Mouse (Mus musculus) neural tube, embryonic 15.5 days (tissue): ENCODE data around the gene Acsbg2. TPM values are rescaled to one million over a fixed set of nuclear protein-coding genes. Genes with fewer than 3 reads are reported as not detected.

Source experiments
- ATAC-seq: fragments of 200-750 bp; cut with Nextera tagmentation; 2 replicates; pipeline ENCODE4 v1.8.0; 2017; ENCODE audit warnings: mild to moderate bottlenecking, moderate TSS enrichment, moderate library complexity; ENCODE audit not compliant: low FRiP score
- H3K27ac ChIP-seq: fragments of 300-500 bp; sonication (generic); replicated peaks from 2 replicates; pipeline ENCODE4 v1.5.1; 2015; ENCODE audit warnings: mild to moderate bottlenecking, inconsistent platforms
- H3K27me3 ChIP-seq: fragments of 300-500 bp; sonication (generic); replicated peaks from 2 replicates; pipeline ENCODE4 v1.6.1; 2015; ENCODE audit warnings: inconsistent platforms
- H3K36me3 ChIP-seq: fragments of 300-500 bp; sonication (generic); 2 replicates; pipeline ENCODE4 v1.6.1; 2015; ENCODE audit warnings: inconsistent platforms
- H3K4me1 ChIP-seq: fragments of 300-500 bp; sonication (generic); 2 replicates; pipeline ENCODE4 v1.6.1; 2015; ENCODE audit warnings: inconsistent platforms
- H3K4me2 ChIP-seq: fragments of 300-500 bp; sonication (generic); 2 replicates; pipeline ENCODE4 v1.6.1; 2015; ENCODE audit warnings: inconsistent platforms, mild to moderate bottlenecking, moderate library complexity
- H3K4me3 ChIP-seq: fragments of 300-500 bp; sonication (generic); replicated peaks from 2 replicates; pipeline ENCODE4 v1.5.1; 2015; ENCODE audit warnings: mild to moderate bottlenecking, inconsistent platforms
- H3K9ac ChIP-seq: fragments of 300-500 bp; sonication (generic); replicated peaks from 2 replicates; pipeline ENCODE4 v1.6.1; 2015; ENCODE audit warnings: mild to moderate bottlenecking, inconsistent platforms
- H3K9me3 ChIP-seq: fragments of 300-500 bp; sonication (generic); replicated peaks from 2 replicates; pipeline ENCODE4 v1.6.1; 2016; ENCODE audit warnings: inconsistent platforms
- WGBS: fragments of 180-500 bp; shearing (Covaris S2); methylation state at CpG from one replicate; pipeline ENCODE4 v1.1.7; 2015; ENCODE audit warnings: mixed read lengths; 5-methylcytosine and 5-hydroxymethylcytosine counted together
- polyA plus RNA-seq: library from polyadenylated mRNA; unstranded; fragments of >200 nt; fragmentation: Nextera tagmentation; extraction: Ambion mirVana; gene quantifications from 2 replicates; pipeline ENCODE4 v1.2.1, GENCODE M21; 2015

Acsbg2 gene
- polyA plus RNA-seq, 1 experiment from 2014 or later: not detected

- Histone ChIP-seq H3K36me3 (peaks cover 78% of the 10 kb centered on the region), H3K27me3 (no peaks in the 10 kb centered on the region), H3K9ac (no peak overlapping the region), H3K4me2 (no peak overlapping the region), H3K9me3 (no peaks in the 10 kb centered on the region), H3K4me1 (peaks cover 27% of the 10 kb centered on the region), H3K27ac (no peak overlapping the region), H3K4me3 (no peak overlapping the region)
- ATAC-seq: no peak
- WGBS: 85% methylated on average over 9 of the region's 9 CpGs
Measured at GRCm38 (mm10) chr17:56895368-56895918, 21.2 kb upstream of the Acsbg2 start.

GRCm38 (mm10) chr17:56890018-56890417, 15.8 kb upstream of the Acsbg2 start:
- WGBS: 93% methylated on average over 2 of the region's 2 CpGs
- Histone ChIP-seq H3K27ac (no peak overlapping the region), H3K4me3 (no peak overlapping the region), H3K9ac (no peak overlapping the region), H3K36me3 (peaks cover 51% of the 10 kb centered on the region), H3K4me1 (no peaks in the 10 kb centered on the region), H3K27me3 (no peaks in the 10 kb centered on the region), H3K4me2 (no peak overlapping the region), H3K9me3 (no peaks in the 10 kb centered on the region)
- no peak for ATAC-seq

GRCm38 (mm10) chr17:56888050-56888449, 13.8 kb upstream of the Acsbg2 start:
- Histone ChIP-seq H3K4me2 (no peak overlapping the region), H3K9me3 (no peaks in the 10 kb centered on the region), H3K27me3 (no peaks in the 10 kb centered on the region), H3K9ac (no peak overlapping the region), H3K4me1 (no peaks in the 10 kb centered on the region), H3K4me3 (no peak overlapping the region), H3K36me3 (peaks cover 31% of the 10 kb centered on the region), H3K27ac (no peak overlapping the region)
- WGBS: 82% methylated on average over 2 of the region's 3 CpGs
- no peak for ATAC-seq

- no peak overlapping the region for H3K27ac ChIP-seq
- no peaks in the 10 kb centered on the region for H3K27me3 ChIP-seq
- no peak for ATAC-seq
- H3K36me3 ChIP-seq: 0 out of 2 replicates have a peak, but pooled peaks cover 9% of the 10 kb centered on the region
- 91% methylated on average over 17 of the region's 17 CpGs for WGBS
- no peak overlapping the region for H3K9ac ChIP-seq
- no peak overlapping the region for H3K4me3 ChIP-seq
- H3K4me2 ChIP-seq: no peak overlapping the region
- H3K4me1 ChIP-seq: no peaks in the 10 kb centered on the region
- no peaks in the 10 kb centered on the region for H3K9me3 ChIP-seq
Measured at GRCm38 (mm10) chr17:56884809-56885208, 10.6 kb upstream of the Acsbg2 start.

GRCm38 (mm10) chr17:56884331-56884730, 10.1 kb upstream of the Acsbg2 start:
- no peaks in the 10 kb centered on the region for H3K4me1 ChIP-seq
- 0 out of 2 replicates have a peak, but pooled peaks cover 6% of the 10 kb centered on the region for H3K36me3 ChIP-seq
- no peak for ATAC-seq
- H3K4me2 ChIP-seq: no peak overlapping the region
- no peaks in the 10 kb centered on the region for H3K9me3 ChIP-seq
- 83% methylated on average over 5 of the region's 5 CpGs for WGBS
- H3K4me3 ChIP-seq: no peak overlapping the region
- no peak overlapping the region for H3K27ac ChIP-seq
- no peak overlapping the region for H3K9ac ChIP-seq
- H3K27me3 ChIP-seq: no peaks in the 10 kb centered on the region

- Histone ChIP-seq H3K9me3 (no peaks in the 10 kb centered on the region), H3K4me3 (no peak overlapping the region), H3K36me3 (no peaks in the 10 kb centered on the region), H3K27me3 (no peaks in the 10 kb centered on the region), H3K4me2 (peak overlapping the region; percentile 30), H3K4me1 (no peaks in the 10 kb centered on the region), H3K9ac (no peak overlapping the region), H3K27ac (no peak overlapping the region)
- 52% methylated on average over 17 of the region's 17 CpGs for WGBS
- ATAC-seq: no peak
Measured at GRCm38 (mm10) chr17:56883612-56884011, 9.4 kb upstream of the Acsbg2 start.

- WGBS: 94% methylated on average over 19 of the region's 19 CpGs
- Histone ChIP-seq H3K36me3 (no peaks in the 10 kb centered on the region), H3K4me1 (no peaks in the 10 kb centered on the region), H3K9ac (no peak overlapping the region), H3K9me3 (no peaks in the 10 kb centered on the region), H3K4me2 (no peak overlapping the region), H3K4me3 (no peak overlapping the region), H3K27me3 (no peaks in the 10 kb centered on the region), H3K27ac (no peak overlapping the region)
- no peak for ATAC-seq
Measured at GRCm38 (mm10) chr17:56877426-56877825, 3.2 kb upstream of the Acsbg2 start.

GRCm38 (mm10) chr17:56876981-56877380, 2.7 kb upstream of the Acsbg2 start:
- H3K4me2 ChIP-seq: no peak overlapping the region
- H3K9ac ChIP-seq: no peak overlapping the region
- no peak for ATAC-seq
- H3K4me3 ChIP-seq: no peak overlapping the region
- H3K27me3 ChIP-seq: no peaks in the 10 kb centered on the region
- 74% methylated on average over 8 of the region's 8 CpGs for WGBS
- no peak overlapping the region for H3K27ac ChIP-seq
- H3K36me3 ChIP-seq: no peaks in the 10 kb centered on the region
- no peaks in the 10 kb centered on the region for H3K4me1 ChIP-seq
- H3K9me3 ChIP-seq: no peaks in the 10 kb centered on the region

GRCm38 (mm10) chr17:56876465-56876864, 2.2 kb upstream of the Acsbg2 start:
- H3K36me3 ChIP-seq: no peaks in the 10 kb centered on the region
- ATAC-seq: no peak
- no peak overlapping the region for H3K27ac ChIP-seq
- 95% methylated on average over 3 of the region's 3 CpGs for WGBS
- no peak overlapping the region for H3K4me3 ChIP-seq
- no peak overlapping the region for H3K4me2 ChIP-seq
- no peaks in the 10 kb centered on the region for H3K27me3 ChIP-seq
- H3K9me3 ChIP-seq: no peaks in the 10 kb centered on the region
- H3K4me1 ChIP-seq: no peaks in the 10 kb centered on the region
- no peak overlapping the region for H3K9ac ChIP-seq

GRCm38 (mm10) chr17:56874936-56875651, 847 bp upstream of the Acsbg2 start, which contains the start of gene 1700061G19Rik:
Gene 1700061G19Rik, plus strand, starts transcription at chr17:56875477.
- Histone ChIP-seq H3K36me3 (no peaks in the 10 kb centered on the region), H3K9me3 (no peaks in the 10 kb centered on the region), H3K9ac (no peak within 1 kb of the TSS), H3K27ac (no peak within 1 kb of the TSS), H3K4me3 (no peak within 1 kb of the TSS), H3K27me3 (no peaks in the 10 kb centered on the region), H3K4me2 (no peak within 1 kb of the TSS), H3K4me1 (no peaks in the 10 kb centered on the region)
- 90% methylated on average over 12 of the region's 12 CpGs for WGBS
- no peak for ATAC-seq

GRCm38 (mm10) chr17:56872512-56872911, 1.7 kb downstream of the Acsbg2 start:
- Histone ChIP-seq H3K9me3 (no peaks in the 10 kb centered on the region), H3K4me2 (no peak overlapping the region), H3K27me3 (no peaks in the 10 kb centered on the region), H3K9ac (no peak overlapping the region), H3K27ac (no peak overlapping the region), H3K36me3 (no peaks in the 10 kb centered on the region), H3K4me1 (no peaks in the 10 kb centered on the region), H3K4me3 (no peak overlapping the region)
- ATAC-seq: no peak
- 82% methylated on average over 7 of the region's 7 CpGs for WGBS

- no peaks in the 10 kb centered on the region for H3K36me3 ChIP-seq
- no peaks in the 10 kb centered on the region for H3K27me3 ChIP-seq
- no peak overlapping the region for H3K4me3 ChIP-seq
- no peak overlapping the region for H3K9ac ChIP-seq
- WGBS: 83% methylated on average over 8 of the region's 8 CpGs
- no peak for ATAC-seq
- H3K27ac ChIP-seq: no peak overlapping the region
- H3K9me3 ChIP-seq: no peaks in the 10 kb centered on the region
- H3K4me2 ChIP-seq: no peak overlapping the region
- no peaks in the 10 kb centered on the region for H3K4me1 ChIP-seq
Measured at GRCm38 (mm10) chr17:56871767-56872166, 2.5 kb downstream of the Acsbg2 start.
